Mouse (Mus musculus) liver, adult 2 months (tissue): Measurements from ENCODE around the gene Slc25a34.

Experiments used
- CTCF ChIP-seq: fragments of 200-500 bp; IDR thresholded peaks from 2 replicates; pipeline ENCODE4 v1.5.1; 2011; ENCODE audit warnings: low read depth, low read length, control low read depth
- POLR2A ChIP-seq: fragments of 200-500 bp; IDR thresholded peaks from 2 replicates; pipeline ENCODE4 v1.6.1; 2011; ENCODE audit warnings: low read length, control low read depth; ENCODE audit not compliant: insufficient read depth; ENCODE audit errors: extremely low read depth

DNA sequence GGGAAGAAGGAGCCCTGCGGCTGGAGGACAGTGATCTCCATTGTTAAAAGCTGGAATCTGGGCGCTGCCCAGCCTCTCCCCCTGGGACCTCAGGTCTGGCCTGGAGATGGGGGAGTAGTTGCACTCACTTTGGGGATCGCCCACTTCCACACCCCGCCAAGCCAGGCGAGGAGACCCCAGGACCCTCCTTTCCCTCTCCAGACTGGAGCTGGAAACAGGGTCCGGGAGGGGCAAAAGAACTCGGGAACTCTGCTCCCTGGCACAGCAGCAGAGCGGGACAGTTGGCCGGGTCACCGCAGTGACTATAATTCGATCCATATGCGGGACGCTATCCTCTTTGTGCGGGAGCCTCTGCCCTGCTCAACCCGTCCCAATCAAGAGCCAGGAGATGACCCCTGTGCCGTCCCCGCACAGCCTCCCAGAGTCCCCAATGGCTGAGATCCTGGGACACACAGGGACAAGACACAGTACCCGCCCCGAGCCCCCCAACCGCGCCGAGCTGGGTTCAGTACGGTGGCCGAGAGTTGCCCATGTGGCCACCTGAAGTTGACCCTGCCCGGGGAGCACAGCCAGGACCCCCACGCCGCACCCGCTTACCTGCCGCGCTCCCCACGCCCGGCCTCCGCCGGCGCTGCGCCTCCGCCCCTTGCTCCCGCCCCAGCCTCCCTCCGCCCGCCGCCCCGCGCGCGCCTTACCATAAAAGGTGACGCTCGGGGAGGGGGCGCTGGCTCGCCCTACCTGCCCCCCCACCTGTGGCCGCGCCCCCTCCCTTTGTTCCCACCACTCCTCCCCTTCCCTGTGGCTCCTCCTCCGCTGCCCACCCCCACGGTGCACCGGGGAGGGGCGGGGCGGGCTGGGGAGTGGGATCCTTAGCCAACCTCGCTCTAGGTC, 24.1 kb downstream of the Slc25a34 start:
- no peak for TF ChIP-seq CTCF
- TF ChIP-seq POLR2A, result no peak
